Mouse (Mus musculus) limb, embryonic 14.5 days (tissue): ENCODE data around the gene Alcam. TPM values are rescaled to one million over a fixed set of nuclear protein-coding genes. Genes with fewer than 3 reads are reported as not detected.

ENCODE experiments used
- ATAC-seq: fragments of 200-750 bp; cut with Nextera tagmentation; 2 replicates; pipeline ENCODE4 v1.8.0; 2017; ENCODE audit warnings: low read depth, moderate number of reproducible peaks, moderate TSS enrichment; ENCODE audit not compliant: low FRiP score
- DNase-seq: peaks from one replicate; pipeline ENCODE4 v3.0.0-alpha.2; 2015; ENCODE audit warnings: low spot score
- H3K27ac ChIP-seq: fragments of 300-500 bp; sonication (generic); replicated peaks from 2 replicates; pipeline ENCODE4 v1.5.1; 2014; ENCODE audit warnings: low read depth, mild to moderate bottlenecking, low read length, moderate library complexity, mixed read lengths
- H3K27me3 ChIP-seq: fragments of 300-500 bp; sonication (generic); 2 replicates; pipeline ENCODE4 v1.6.1; 2014; ENCODE audit warnings: low read length, mixed read lengths; ENCODE audit not compliant: control insufficient read depth, insufficient read depth
- H3K36me3 ChIP-seq: fragments of 300-500 bp; sonication (generic); 2 replicates; pipeline ENCODE4 v1.6.1; 2014; ENCODE audit warnings: mild to moderate bottlenecking, low read length, moderate library complexity, mixed read lengths; ENCODE audit not compliant: control insufficient read depth, insufficient read depth
- H3K4me1 ChIP-seq: fragments of 300-500 bp; sonication (generic); 2 replicates; pipeline ENCODE4 v1.6.1; 2014; ENCODE audit warnings: antibody characterized with exemption, low read length, mixed read lengths; ENCODE audit not compliant: control insufficient read depth, insufficient read depth
- H3K4me2 ChIP-seq: fragments of 300-500 bp; sonication (generic); replicated peaks from 2 replicates; pipeline ENCODE4 v1.6.1; 2014; ENCODE audit warnings: low read depth, mild to moderate bottlenecking, low read length, moderate library complexity; ENCODE audit not compliant: severe bottlenecking
- H3K4me3 ChIP-seq: fragments of 300-500 bp; sonication (generic); replicated peaks from 2 replicates; pipeline ENCODE4 v1.5.1; 2014; ENCODE audit warnings: low read length
- H3K9ac ChIP-seq: fragments of 300-500 bp; sonication (generic); 2 replicates; pipeline ENCODE4 v1.6.1; 2014; ENCODE audit warnings: mild to moderate bottlenecking, low read depth, low read length, moderate library complexity; ENCODE audit not compliant: severe bottlenecking
- H3K9me3 ChIP-seq: fragments of 300-500 bp; sonication (generic); 2 replicates; pipeline ENCODE4 v1.6.1; 2016; ENCODE audit warnings: low read length; ENCODE audit not compliant: control insufficient read depth
- POLR2A ChIP-seq: fragments of 200-500 bp; IDR thresholded peaks from 2 replicates; pipeline ENCODE4 v1.8.0; 2012; ENCODE audit warnings: inconsistent platforms, mild to moderate bottlenecking, moderate library complexity, borderline replicate concordance; ENCODE audit not compliant: insufficient read depth, insufficient read length; ENCODE audit errors: extremely low read depth
- WGBS: fragments of 180-500 bp; shearing (Covaris S2); extraction: QIAGEN DNeasy Blood & Tissue Kit; methylation state at CpG from one replicate; pipeline ENCODE4 v1.1.7; 2014; 5-methylcytosine and 5-hydroxymethylcytosine counted together
- polyA plus RNA-seq, 2 experiments: library from polyadenylated mRNA; depleted of rRNA in 1 of 2; stranded (reverse) in 1 of 2; unstranded in 1 of 2; fragments of >200 nt; fragmentation: Nextera tagmentation in 1 of 2; extraction: Ambion mirVana in 1 of 2; gene quantifications; 2 replicates each; pipeline versions ENCODE4 v1.2.1 to v1.2.3; 2012 to 2014

The Alcam gene
- polyA plus RNA-seq, 2 experiments, result 52.2 to 56.0 TPM

- ATAC-seq, result no peak
- WGBS, result 86% methylated on average over 3 of the region's 3 CpGs
- H3K36me3 ChIP-seq, result no peaks in the 10 kb centered on the region
These were observed 18.8 kb upstream of the Alcam start for GRCm38 (mm10) chr16:52472635-52473034.

GRCm38 (mm10) chr16:52472059-52472458, 18.2 kb upstream of the Alcam start:
- ATAC-seq, result no peak
- no peak overlapping the region for H3K9ac ChIP-seq

More at GRCm38 (mm10) chr16:52472635-52473034, 18.8 kb upstream of the Alcam start:
- no peaks in the 10 kb centered on the region for H3K9me3 ChIP-seq
- no peak overlapping the region for H3K9ac ChIP-seq
- no peak overlapping the region for H3K4me2 ChIP-seq
- H3K27ac ChIP-seq, result no peak overlapping the region
- H3K27me3 ChIP-seq, result no peaks in the 10 kb centered on the region
- no peak for DNase-seq
- H3K4me3 ChIP-seq, result no peak overlapping the region
- no peaks in the 10 kb centered on the region for H3K4me1 ChIP-seq
- TF ChIP-seq POLR2A, result no peak

GRCm38 (mm10) chr16:52470881-52471280, 17.0 kb upstream of the Alcam start:
- no peak for TF ChIP-seq POLR2A
- no peaks in the 10 kb centered on the region for H3K4me1 ChIP-seq
- H3K9me3 ChIP-seq, result no peaks in the 10 kb centered on the region
- H3K4me2 ChIP-seq, result no peak overlapping the region
- DNase-seq (peak; percentile 35), ATAC-seq (no peak)
- H3K36me3 ChIP-seq, result no peaks in the 10 kb centered on the region
- no peak overlapping the region for H3K27ac ChIP-seq
- H3K4me3 ChIP-seq, result no peak overlapping the region
- H3K27me3 ChIP-seq, result no peaks in the 10 kb centered on the region
- 47% methylated on average over 2 of the region's 2 CpGs for WGBS
- no peak overlapping the region for H3K9ac ChIP-seq

More at GRCm38 (mm10) chr16:52472059-52472458, 18.2 kb upstream of the Alcam start:
- H3K4me2 ChIP-seq, result no peak overlapping the region
- H3K4me1 ChIP-seq, result no peaks in the 10 kb centered on the region
- no peaks in the 10 kb centered on the region for H3K9me3 ChIP-seq
- H3K27ac ChIP-seq, result no peak overlapping the region
- DNase-seq, result no peak
- no peaks in the 10 kb centered on the region for H3K36me3 ChIP-seq
- no peak overlapping the region for H3K4me3 ChIP-seq
- no peak for TF ChIP-seq POLR2A
- no peaks in the 10 kb centered on the region for H3K27me3 ChIP-seq

GRCm38 (mm10) chr16:52470226-52470625, 16.4 kb upstream of the Alcam start:
- 83% methylated on average over 3 of the region's 3 CpGs for WGBS
- H3K4me2 ChIP-seq, result no peak overlapping the region
- H3K4me3 ChIP-seq, result no peak overlapping the region
- H3K36me3 ChIP-seq, result no peaks in the 10 kb centered on the region
- H3K9ac ChIP-seq, result no peak overlapping the region
- no peaks in the 10 kb centered on the region for H3K9me3 ChIP-seq
- no peak for ATAC-seq
- no peak for TF ChIP-seq POLR2A
- H3K27me3 ChIP-seq, result no peaks in the 10 kb centered on the region
- no peak overlapping the region for H3K27ac ChIP-seq
- no peak for DNase-seq
- H3K4me1 ChIP-seq, result no peaks in the 10 kb centered on the region

GRCm38 (mm10) chr16:52468426-52468825, 14.6 kb upstream of the Alcam start:
- no peak for ATAC-seq
- DNase-seq, result no peak
- H3K4me3 ChIP-seq, result no peak overlapping the region
- H3K4me2 ChIP-seq, result no peak overlapping the region
- no peaks in the 10 kb centered on the region for H3K36me3 ChIP-seq
- no peaks in the 10 kb centered on the region for H3K4me1 ChIP-seq
- H3K27me3 ChIP-seq, result no peaks in the 10 kb centered on the region
- no peak for TF ChIP-seq POLR2A
- no peak overlapping the region for H3K9ac ChIP-seq
- H3K27ac ChIP-seq, result no peak overlapping the region
- no peaks in the 10 kb centered on the region for H3K9me3 ChIP-seq

- DNase-seq (no peak), ATAC-seq (no peak)
- no peak for TF ChIP-seq POLR2A
- Histone ChIP-seq H3K9me3 (no peaks in the 10 kb centered on the region), H3K4me1 (no peaks in the 10 kb centered on the region), H3K4me2 (no peak overlapping the region), H3K9ac (no peak overlapping the region), H3K4me3 (no peak overlapping the region), H3K27me3 (no peaks in the 10 kb centered on the region), H3K27ac (no peak overlapping the region), H3K36me3 (no peaks in the 10 kb centered on the region)
- 61% methylated on average over 6 of the region's 6 CpGs for WGBS
These were observed 12.9 kb upstream of the Alcam start for GRCm38 (mm10) chr16:52466770-52467169.
